Mouse (Mus musculus): Measurements from ENCODE around the gene Kctd19. TPM values are rescaled to one million over a fixed set of nuclear protein-coding genes. Genes with fewer than 3 reads are reported as not detected.

The Kctd19 gene
- total RNA-seq, 1 experiment, result 0.18 TPM

DNA sequence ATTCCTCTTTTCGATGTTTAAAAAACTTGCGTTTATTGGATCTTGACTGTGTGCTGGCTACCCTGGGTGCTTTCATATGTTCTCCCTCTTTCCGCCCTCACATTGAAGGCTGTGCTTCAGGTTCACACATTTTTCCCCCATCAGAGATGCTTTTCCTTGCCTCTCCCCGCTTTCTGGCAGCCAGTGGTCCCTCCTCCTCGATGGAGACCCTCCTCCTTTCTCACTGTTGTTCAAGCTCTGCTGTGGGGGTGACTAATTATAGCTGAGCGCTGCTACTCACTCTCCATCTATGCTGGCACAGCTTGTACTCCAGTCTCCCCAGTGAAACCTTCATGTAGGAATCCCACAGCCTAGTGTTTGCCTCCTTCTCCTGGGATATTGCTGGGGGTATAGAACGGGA, 63.1 kb downstream of the Kctd19 start:
- no peak for DNase-seq (ENCODE audit: low read depth, low spot score)
- no peak overlapping the region for H3K9ac ChIP-seq (ENCODE audit: insufficient read depth, low read depth, low read length, poor library complexity, severe bottlenecking)
- no peaks in the 10 kb centered on the region for H3K36me3 ChIP-seq (ENCODE audit: control insufficient read depth, insufficient read depth, low read length, poor library complexity, severe bottlenecking)
- no peak overlapping the region for H3K27ac ChIP-seq (ENCODE audit: insufficient read depth, low read depth, low read length, poor library complexity, severe bottlenecking)
- peaks cover 2 to 12% of the 10 kb centered on the region in 2 experiments; a peak in 3 of 4 replicates for H3K4me1 ChIP-seq (ENCODE audit: control insufficient read depth in 2 of 2, insufficient read depth in 2 of 2, low read length in 2 of 2, poor library complexity in 1 of 2)
- H3K9me3 ChIP-seq (ENCODE audit: control insufficient read depth, insufficient read depth, low read depth, low read length), result no peaks in the 10 kb centered on the region
- no peak overlapping the region for H3K4me3 ChIP-seq (ENCODE audit: insufficient read depth in 1 of 2, low read depth in 1 of 2, low read length in 2 of 2, poor library complexity in 1 of 2, severe bottlenecking in 1 of 2)
- no peak for TF ChIP-seq CHD2 (IDR thresholded peaks at IDR 0.05; ENCODE audit: low read depth, low read length)
- no peak for TF ChIP-seq HCFC1 (IDR thresholded peaks at IDR 0.05; ENCODE audit: borderline replicate concordance, insufficient read depth, low read length)
- no peak for TF ChIP-seq ZC3H11A (IDR thresholded peaks at IDR 0.05; ENCODE audit: borderline replicate concordance, low read depth, low read length)
- no peak for TF ChIP-seq ZNF384 (IDR thresholded peaks at IDR 0.05; ENCODE audit: low read depth, low read length)
- no peak for TF ChIP-seq MAFK (IDR thresholded peaks at IDR 0.05; ENCODE audit: insufficient read depth, low read depth, low read length)
- in situ Hi-C loops (cut with MboI; ENCODE audit: low sequenced_read_pairs in 2 of 2, unreplicated experiment in 2 of 2), result no loop called here

GRCm38 (mm10) chr8:105349096-105349771, 64.1 kb downstream of the Kctd19 start:
- H3K4me1 ChIP-seq (ENCODE audit: control insufficient read depth in 2 of 2, insufficient read depth in 2 of 2, low read length in 2 of 2, poor library complexity in 1 of 2), result peaks cover 0 to 7% of the 10 kb centered on the region in 2 experiments; a peak in 3 of 4 replicates
- TF ChIP-seq CHD2 (IDR thresholded peaks at IDR 0.05; ENCODE audit: low read depth, low read length) (no peak), MAFK (IDR thresholded peaks at IDR 0.05; ENCODE audit: insufficient read depth, low read depth, low read length) (no peak), ZC3H11A (IDR thresholded peaks at IDR 0.05; ENCODE audit: borderline replicate concordance, low read depth, low read length) (no peak), HCFC1 (IDR thresholded peaks at IDR 0.05; ENCODE audit: borderline replicate concordance, insufficient read depth, low read length) (no peak), ZNF384 (IDR thresholded peaks at IDR 0.05; ENCODE audit: low read depth, low read length) (no peak)

DNA sequence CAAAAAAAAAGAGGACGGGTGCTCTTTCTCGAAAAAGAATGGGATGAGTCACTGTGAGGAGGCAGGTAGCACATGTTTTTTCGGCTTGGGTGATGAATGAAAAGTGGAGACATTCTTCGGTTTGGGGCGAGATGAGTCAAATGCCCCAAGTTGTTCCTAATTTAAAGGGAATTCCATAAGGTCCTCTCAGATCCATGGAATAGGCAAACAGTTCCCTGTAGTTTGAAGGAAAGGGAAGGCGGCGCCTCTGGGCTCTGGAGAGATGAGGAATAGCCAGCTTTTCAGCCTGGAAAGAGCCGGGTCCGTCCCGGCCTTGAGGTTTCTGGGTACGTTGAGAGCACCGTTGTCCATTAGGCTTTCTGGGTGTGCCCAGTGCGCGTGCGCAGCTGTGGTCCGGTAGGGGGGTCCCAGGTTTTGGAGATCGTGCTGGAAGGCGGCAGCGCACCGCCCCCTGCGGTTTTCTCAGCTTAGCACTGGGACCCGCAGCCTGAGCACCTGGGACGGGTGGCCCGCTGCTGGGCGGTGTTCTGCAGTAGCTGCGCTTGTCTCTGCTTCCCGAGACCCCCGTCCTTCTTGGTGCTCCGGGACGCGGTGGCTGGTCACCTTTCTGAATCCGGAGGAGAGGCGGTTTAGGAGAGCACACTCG, 64.7 kb downstream of the Kctd19 start, which contains the start of gene Slc9a5:
Slc9a5 (plus strand) TSS at position 394 of the 646 bp plus-strand sequence.
- Histone ChIP-seq H3K27ac (ENCODE audit: insufficient read depth, low read depth, low read length, poor library complexity, severe bottlenecking) (peak within 1 kb of the TSS; percentile 24; the same call in 1 of the 2 replicates), H3K9me3 (ENCODE audit: control insufficient read depth, insufficient read depth, low read depth, low read length) (no peaks in the 10 kb centered on the region), H3K4me1 (ENCODE audit: control insufficient read depth in 2 of 2, insufficient read depth in 2 of 2, low read length in 2 of 2, poor library complexity in 1 of 2) (peaks cover 0 to 7% of the 10 kb centered on the region in 2 experiments; a peak in 3 of 4 replicates), H3K9ac (ENCODE audit: insufficient read depth, low read depth, low read length, poor library complexity, severe bottlenecking) (peak within 1 kb of the TSS; percentile 79), H3K4me3 (ENCODE audit: insufficient read depth in 1 of 2, low read depth in 1 of 2, low read length in 2 of 2, poor library complexity in 1 of 2, severe bottlenecking in 1 of 2) (peak within 1 kb of the TSS; percentile 86 to 90), H3K36me3 (ENCODE audit: control insufficient read depth, insufficient read depth, low read length, poor library complexity, severe bottlenecking) (no peaks in the 10 kb centered on the region)
- TF ChIP-seq ZNF384 (IDR thresholded peaks at IDR 0.05; ENCODE audit: low read depth, low read length), result no peak
- TF ChIP-seq ZC3H11A (IDR thresholded peaks at IDR 0.05; ENCODE audit: borderline replicate concordance, low read depth, low read length), result no peak
- TF ChIP-seq MAFK (IDR thresholded peaks at IDR 0.05; ENCODE audit: insufficient read depth, low read depth, low read length), result no peak
- TF ChIP-seq HCFC1 (IDR thresholded peaks at IDR 0.05; ENCODE audit: borderline replicate concordance, insufficient read depth, low read length), result no peak
- TF ChIP-seq CHD2 (IDR thresholded peaks at IDR 0.05; ENCODE audit: low read depth, low read length), result no peak
- in situ Hi-C loops (cut with MboI; ENCODE audit: low sequenced_read_pairs in 2 of 2, unreplicated experiment in 2 of 2), result no loop called here
- no peak for DNase-seq (ENCODE audit: low read depth, low spot score)

More at GRCm38 (mm10) chr8:105349096-105349771, 64.1 kb downstream of the Kctd19 start:
- H3K9ac ChIP-seq (ENCODE audit: insufficient read depth, low read depth, low read length, poor library complexity, severe bottlenecking), result peak overlapping the region; percentile 79
- no peaks in the 10 kb centered on the region for H3K9me3 ChIP-seq (ENCODE audit: control insufficient read depth, insufficient read depth, low read depth, low read length)
- DNase-seq (ENCODE audit: low read depth, low spot score), result no peak
- no peak overlapping the region for H3K27ac ChIP-seq (ENCODE audit: insufficient read depth, low read depth, low read length, poor library complexity, severe bottlenecking)
- in situ Hi-C loops (cut with MboI; ENCODE audit: low sequenced_read_pairs in 2 of 2, unreplicated experiment in 2 of 2), result no loop called here
- no peaks in the 10 kb centered on the region for H3K36me3 ChIP-seq (ENCODE audit: control insufficient read depth, insufficient read depth, low read length, poor library complexity, severe bottlenecking)
- peak overlapping the region; percentile 77 to 90 for H3K4me3 ChIP-seq (ENCODE audit: insufficient read depth in 1 of 2, low read depth in 1 of 2, low read length in 2 of 2, poor library complexity in 1 of 2, severe bottlenecking in 1 of 2)

DNA sequence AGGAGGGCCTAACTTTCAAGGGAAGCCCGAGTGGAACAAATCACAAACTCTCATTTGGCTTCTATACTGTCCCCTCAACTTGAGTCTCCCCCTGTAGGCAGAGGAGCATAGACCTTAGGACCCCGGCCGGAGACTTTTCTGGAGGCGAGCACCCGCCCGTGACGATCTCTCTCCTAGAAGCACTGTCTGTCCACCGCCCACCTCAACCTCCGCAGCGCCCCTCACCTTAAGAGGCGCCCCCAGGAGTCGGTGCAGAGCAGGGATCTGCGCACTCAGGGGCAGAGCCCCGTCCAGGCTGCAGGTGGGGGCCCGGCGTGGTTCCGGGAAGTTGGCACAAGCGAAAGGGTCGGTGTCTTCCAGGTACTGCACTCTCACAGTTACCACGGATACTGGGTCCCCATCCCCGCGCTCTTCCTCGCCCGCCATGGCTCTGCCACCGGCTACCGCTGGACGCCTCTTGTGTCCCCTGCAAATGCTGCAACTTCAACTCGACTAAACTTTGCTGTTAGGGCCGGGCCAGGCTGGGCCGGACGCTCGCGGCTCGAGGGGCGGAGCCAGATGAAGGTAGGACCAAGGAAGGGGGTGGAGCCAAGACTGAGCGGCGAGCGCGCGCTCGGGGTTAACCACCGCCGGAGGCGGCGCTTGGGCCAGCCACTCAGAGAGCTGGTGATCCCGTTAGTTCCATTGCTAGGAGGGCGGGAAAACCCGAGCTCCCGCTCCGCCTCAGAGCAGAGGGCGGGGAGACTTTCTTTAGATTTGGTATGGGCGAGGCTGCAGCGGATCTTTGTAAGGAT, 65.7 kb downstream of the Kctd19 start, which contains the start of gene Fhod1:
Fhod1 (minus strand) TSS at position 526 of the 794 bp plus-strand sequence.
- peak; percentile 97 for DNase-seq (ENCODE audit: low read depth, low spot score)
- Histone ChIP-seq H3K9me3 (ENCODE audit: control insufficient read depth, insufficient read depth, low read depth, low read length) (no peaks in the 10 kb centered on the region), H3K9ac (ENCODE audit: insufficient read depth, low read depth, low read length, poor library complexity, severe bottlenecking) (peak within 1 kb of the TSS; percentile 79), H3K4me3 (ENCODE audit: insufficient read depth in 1 of 2, low read depth in 1 of 2, low read length in 2 of 2, poor library complexity in 1 of 2, severe bottlenecking in 1 of 2) (peak within 1 kb of the TSS; percentile 86 to 90), H3K27ac (ENCODE audit: insufficient read depth, low read depth, low read length, poor library complexity, severe bottlenecking) (peak within 1 kb of the TSS; percentile 24; the same call in 1 of the 2 replicates), H3K4me1 (ENCODE audit: control insufficient read depth in 2 of 2, insufficient read depth in 2 of 2, low read length in 2 of 2, poor library complexity in 1 of 2) (peaks cover 0 to 7% of the 10 kb centered on the region in 2 experiments; a peak in 3 of 4 replicates), H3K36me3 (ENCODE audit: control insufficient read depth, insufficient read depth, low read length, poor library complexity, severe bottlenecking) (no peaks in the 10 kb centered on the region)
- in situ Hi-C loops (cut with MboI; ENCODE audit: low sequenced_read_pairs in 2 of 2, unreplicated experiment in 2 of 2), result no loop called here
- TF ChIP-seq MAFK (IDR thresholded peaks at IDR 0.05; ENCODE audit: insufficient read depth, low read depth, low read length), result no peak
- no peak for TF ChIP-seq HCFC1 (IDR thresholded peaks at IDR 0.05; ENCODE audit: borderline replicate concordance, insufficient read depth, low read length)
- TF ChIP-seq ZNF384 (IDR thresholded peaks at IDR 0.05; ENCODE audit: low read depth, low read length), result no peak
- TF ChIP-seq CHD2 (IDR thresholded peaks at IDR 0.05; ENCODE audit: low read depth, low read length), result no peak
- no peak for TF ChIP-seq ZC3H11A (IDR thresholded peaks at IDR 0.05; ENCODE audit: borderline replicate concordance, low read depth, low read length)

Measured in ES-E14 (cell line).